In the genomic region with DNA sequence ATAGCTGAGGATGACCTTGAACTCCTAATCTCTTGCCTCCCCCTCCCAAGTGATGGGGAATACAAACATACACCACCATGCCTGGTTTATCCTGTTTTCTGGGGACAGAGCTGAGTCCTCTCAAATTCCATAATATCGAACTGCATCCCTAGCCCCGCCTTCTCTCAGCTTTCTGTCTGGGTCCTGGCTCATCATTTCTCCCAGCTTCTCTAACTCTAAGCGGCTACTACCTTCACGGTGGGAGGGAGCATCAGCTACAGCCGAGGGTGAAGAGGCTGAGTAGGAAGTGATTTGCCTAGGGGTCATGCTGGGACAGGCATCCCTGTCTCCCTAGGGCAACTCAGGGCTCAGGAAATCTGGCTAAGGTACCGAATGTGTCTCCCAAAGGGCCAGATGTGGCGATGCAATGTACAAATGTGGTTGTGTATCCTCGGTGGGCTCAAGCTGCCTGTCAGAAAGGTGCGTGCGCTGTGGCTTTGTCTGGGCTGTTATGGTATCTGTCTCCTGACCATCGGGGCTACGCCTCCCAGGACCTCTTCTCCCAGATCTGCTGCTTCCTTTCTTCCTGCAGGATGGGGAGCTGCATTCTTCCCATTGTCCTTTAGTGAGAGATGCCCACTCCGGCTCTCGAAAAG, we compare ENCODE assay signal across 8 mouse cellular contexts. TPM values are rescaled to one million over a fixed set of nuclear protein-coding genes. Genes with fewer than 3 reads are reported as not detected.
DNase-seq lines count a peak whose midpoint lies in the region; ATAC-seq and TF ChIP-seq lines count a peak whose summit lies in the region.

No protein-coding gene starts in this region.

- no peak for TF ChIP-seq POLR2A in cerebellum, adult 2 months (IDR thresholded peaks at IDR 0.05; ENCODE audit: borderline replicate concordance, insufficient read depth, low read length)

- intact Hi-C loops in gastrocnemius, postnatal 36 days (cut with DNase I) = no loop called here

- peak overlapping the region; percentile 81 for H3K4me2 ChIP-seq in lung, postnatal 0 days (replicated peaks; ENCODE audit: low read depth, low read length)
- peak overlapping the region; percentile 96 for H3K4me2 ChIP-seq in limb, embryonic 11.5 days (ENCODE audit: low read depth, severe bottlenecking)
- H3K4me2 ChIP-seq in stomach, embryonic 15.5 days = peak overlapping the region; percentile 98

- H3K9ac ChIP-seq in lung, postnatal 0 days (replicated peaks; ENCODE audit: low read depth) = no peak overlapping the region
- no peak overlapping the region for H3K9ac ChIP-seq in limb, embryonic 11.5 days (ENCODE audit: low read length)
- H3K9ac ChIP-seq in stomach, embryonic 15.5 days = no peak overlapping the region

- no peak for TF ChIP-seq CTCF in cerebellum, adult 2 months (IDR thresholded peaks at IDR 0.05; ENCODE audit: borderline replicate concordance, insufficient read depth, low read depth, low read length)
- no peak for TF ChIP-seq CTCF in lung, postnatal 0 days (IDR thresholded peaks at IDR 0.05)

- H3K27ac ChIP-seq in cerebellum, adult 2 months (ENCODE audit: insufficient read depth, low read length) = peak overlapping the region; percentile 72
- H3K27ac ChIP-seq in lung, postnatal 0 days (ENCODE audit: low read length) = no peak overlapping the region
- H3K27ac ChIP-seq in limb, embryonic 11.5 days (replicated peaks; ENCODE audit: low read depth, low read length) = no peak overlapping the region
- no peak overlapping the region for H3K27ac ChIP-seq in stomach, embryonic 15.5 days

- TF ChIP-seq EP300 in lung, postnatal 0 days (IDR thresholded peaks at IDR 0.05) = no peak

- H3K4me3 ChIP-seq in cerebellum, adult 2 months (replicated peaks; ENCODE audit: insufficient read depth, low read depth, low read length) = peak overlapping the region; percentile 93
- H3K4me3 ChIP-seq in lung, postnatal 0 days (ENCODE audit: low read depth, low read length) = peak overlapping the region; percentile 47; the same call in 1 of the 2 replicates
- peak overlapping the region; percentile 44 for H3K4me3 ChIP-seq in limb, embryonic 11.5 days (ENCODE audit: low read depth, low read length)
- H3K4me3 ChIP-seq in stomach, embryonic 15.5 days (replicated peaks) = peak overlapping the region; percentile 56

- peak; percentile 33 to 53 for DNase-seq in cerebellum, adult 2 months
- DNase-seq in cerebellum, postnatal 4 days (ENCODE audit: low spot score in 2 of 2) = no peak
- no peak for DNase-seq in lung, postnatal 0 days (ENCODE audit: low spot score)
- DNase-seq in lung, postnatal 14 days = no peak
- DNase-seq in limb, embryonic 11.5 days (ENCODE audit: low spot score) = no peak
- DNase-seq in thymus, postnatal 14 days = no peak
- DNase-seq in gastrocnemius, postnatal 36 days = no peak

- no peak for ATAC-seq in lung, postnatal 0 days
- no peak; the same call in 1 of the 2 replicates for ATAC-seq in limb, embryonic 11.5 days (ENCODE audit: insufficient number of reproducible peaks, low FRiP score, low TSS enrichment, low read depth)
- no peak for ATAC-seq in stomach, embryonic 15.5 days (ENCODE audit: insufficient read depth, low FRiP score, low read depth)

- H3K9me3 ChIP-seq in lung, postnatal 0 days (ENCODE audit: low read length) = no peaks in the 10 kb centered on the region
- no peaks in the 10 kb centered on the region for H3K9me3 ChIP-seq in limb, embryonic 11.5 days (ENCODE audit: control insufficient read depth, low read length)
- H3K9me3 ChIP-seq in stomach, embryonic 15.5 days = no peaks in the 10 kb centered on the region

- under 1% methylated on average over 14 of the region's 14 CpGs for WGBS in cerebellum, adult 2 months
- 9% methylated on average over 14 of the region's 14 CpGs for WGBS in lung, postnatal 0 days
- 7% methylated on average over 14 of the region's 14 CpGs for WGBS in limb, embryonic 11.5 days
- 4% methylated on average over 14 of the region's 14 CpGs for WGBS in stomach, embryonic 15.5 days

- H3K27me3 ChIP-seq in cerebellum, adult 2 months (ENCODE audit: control insufficient read depth, insufficient read depth, low read length) = no peaks in the 10 kb centered on the region
- peaks cover 19% of the 10 kb centered on the region for H3K27me3 ChIP-seq in lung, postnatal 0 days (replicated peaks; ENCODE audit: insufficient read depth, low read length)
- peaks cover 9% of the 10 kb centered on the region; the same call in 1 of the 2 replicates for H3K27me3 ChIP-seq in limb, embryonic 11.5 days (ENCODE audit: control insufficient read depth, insufficient read depth, low read length)
- H3K27me3 ChIP-seq in stomach, embryonic 15.5 days (replicated peaks) = peaks cover 27% of the 10 kb centered on the region

- H3K4me1 ChIP-seq in cerebellum, adult 2 months (ENCODE audit: control insufficient read depth, insufficient read depth, low read length) = peaks cover 23% of the 10 kb centered on the region
- H3K4me1 ChIP-seq in lung, postnatal 0 days (ENCODE audit: insufficient read depth, low read depth, low read length) = peaks cover 5% of the 10 kb centered on the region; the same call in 1 of the 2 replicates
- peaks cover 14% of the 10 kb centered on the region for H3K4me1 ChIP-seq in limb, embryonic 11.5 days (ENCODE audit: control insufficient read depth, insufficient read depth, low read length)
- peaks cover 16% of the 10 kb centered on the region; the same call in 1 of the 2 replicates for H3K4me1 ChIP-seq in stomach, embryonic 15.5 days

- no peaks in the 10 kb centered on the region for H3K36me3 ChIP-seq in lung, postnatal 0 days (ENCODE audit: insufficient read depth, low read length)
- no peaks in the 10 kb centered on the region for H3K36me3 ChIP-seq in limb, embryonic 11.5 days (ENCODE audit: control insufficient read depth, insufficient read depth, low read length)
- H3K36me3 ChIP-seq in stomach, embryonic 15.5 days = no peaks in the 10 kb centered on the region

RNA-seq across cellular contexts. Expression of a gene that starts 1.0 kb away (rescaled TPM):
- polyA plus RNA-seq in cerebellum, adult 2 months (2012; rRNA removed) = 22.3 and 23.8 TPM in 2 replicates
- polyA plus RNA-seq in lung, postnatal 0 days (2015; fragmentation: Nextera tagmentation; extraction: Ambion mirVana) = 0.52 and 0.84 TPM in 2 replicates
- 0.77 and 0.91 TPM in 2 replicates for polyA plus RNA-seq in limb, embryonic 11.5 days (2014; fragmentation: Nextera tagmentation; extraction: Ambion mirVana)
- polyA plus RNA-seq in stomach, embryonic 15.5 days (2015; fragmentation: Nextera tagmentation; extraction: Ambion mirVana) = 1.6 and 2.6 TPM in 2 replicates
- total RNA-seq in gastrocnemius, postnatal 36 days (2021) = under 1 TPM; 0.20 to 0.64 TPM

RNA-seq across cellular contexts. Expression of a gene that starts 2.2 kb away (rescaled TPM):
- polyA plus RNA-seq in cerebellum, adult 2 months (2012; rRNA removed) = 3.2 and 3.5 TPM in 2 replicates
- 0.21 and 0.42 TPM in 2 replicates for polyA plus RNA-seq in lung, postnatal 0 days (2015; fragmentation: Nextera tagmentation; extraction: Ambion mirVana)
- 0.75 and 0.94 TPM in 2 replicates for polyA plus RNA-seq in limb, embryonic 11.5 days (2014; fragmentation: Nextera tagmentation; extraction: Ambion mirVana)
- 26.5 and 36.2 TPM in 2 replicates for polyA plus RNA-seq in stomach, embryonic 15.5 days (2015; fragmentation: Nextera tagmentation; extraction: Ambion mirVana)
- under 1 TPM in 1 of 2 experiments, not detected in 1; 0.33 TPM for total RNA-seq in gastrocnemius, postnatal 36 days (2021)

RNA-seq across cellular contexts. Expression of a gene that starts 30.0 kb away (rescaled TPM):
- polyA plus RNA-seq in cerebellum, adult 2 months (2012; rRNA removed) = 4.0 and 6.2 TPM in 2 replicates
- polyA plus RNA-seq in lung, postnatal 0 days (2015; fragmentation: Nextera tagmentation; extraction: Ambion mirVana) = 3.0 and 3.4 TPM in 2 replicates
- polyA plus RNA-seq in limb, embryonic 11.5 days (2014; fragmentation: Nextera tagmentation; extraction: Ambion mirVana) = 0.41 and 0.75 TPM in 2 replicates
- polyA plus RNA-seq in stomach, embryonic 15.5 days (2015; fragmentation: Nextera tagmentation; extraction: Ambion mirVana) = 7.0 and 7.2 TPM in 2 replicates
- total RNA-seq in gastrocnemius, postnatal 36 days (2021) = 1 to 10 TPM; 3.0 to 5.2 TPM

RNA-seq across cellular contexts. Expression of a gene that starts 41.4 kb away (rescaled TPM):
- 20.7 and 21.5 TPM in 2 replicates for polyA plus RNA-seq in cerebellum, adult 2 months (2012; rRNA removed)
- 19.9 and 20.3 TPM in 2 replicates for polyA plus RNA-seq in lung, postnatal 0 days (2015; fragmentation: Nextera tagmentation; extraction: Ambion mirVana)
- 32.4 and 36.1 TPM in 2 replicates for polyA plus RNA-seq in limb, embryonic 11.5 days (2014; fragmentation: Nextera tagmentation; extraction: Ambion mirVana)
- 26.7 and 27.5 TPM in 2 replicates for polyA plus RNA-seq in stomach, embryonic 15.5 days (2015; fragmentation: Nextera tagmentation; extraction: Ambion mirVana)
- total RNA-seq in gastrocnemius, postnatal 36 days (2021) = 10 to 100 TPM; 55.5 to 71.5 TPM

RNA-seq across cellular contexts. Expression of a gene that starts 41.8 kb away (rescaled TPM):
- polyA plus RNA-seq in cerebellum, adult 2 months (2012; rRNA removed) = 57.8 and 59.5 TPM in 2 replicates
- 61.6 and 65.7 TPM in 2 replicates for polyA plus RNA-seq in lung, postnatal 0 days (2015; fragmentation: Nextera tagmentation; extraction: Ambion mirVana)
- 256 and 281 TPM in 2 replicates for polyA plus RNA-seq in limb, embryonic 11.5 days (2014; fragmentation: Nextera tagmentation; extraction: Ambion mirVana)
- 137 and 147 TPM in 2 replicates for polyA plus RNA-seq in stomach, embryonic 15.5 days (2015; fragmentation: Nextera tagmentation; extraction: Ambion mirVana)
- total RNA-seq in gastrocnemius, postnatal 36 days (2021) = 10 to 100 TPM; 62.0 to 74.5 TPM

Comparison
In these comparisons a context has a peak if more than half of its experiments do, and no peak if none do; other contexts are left out.
1. DNase-seq: peak in cerebellum, adult 2 months (2 of 2); none in cerebellum, postnatal 4 days (0 of 2), lung, postnatal 0 days (single experiment), lung, postnatal 14 days (single experiment), limb, embryonic 11.5 days (single experiment), thymus, postnatal 14 days (single experiment) and gastrocnemius, postnatal 36 days (0 of 2).
2. Peak in every context shown above with its lines, with median percentiles within 50 percentile points of each other: H3K4me3 ChIP-seq and H3K4me2 ChIP-seq.